Mouse (Mus musculus) embryonic fibroblast, embryonic 13.5 days (primary cell): ENCODE measurements around the gene Rpl37a. TPM values are rescaled to one million over a fixed set of nuclear protein-coding genes. Genes with fewer than 3 reads are reported as not detected.

ENCODE experiments used
- H3K27ac ChIP-seq: 2 replicates; pipeline ENCODE4 v1.5.1; 2012; ENCODE audit warnings: low read length, control low read depth, inconsistent platforms; ENCODE audit not compliant: insufficient read depth
- H3K4me1 ChIP-seq: 2 replicates; pipeline ENCODE4 v1.6.1; 2011; ENCODE audit warnings: low read length; ENCODE audit not compliant: control insufficient read depth, insufficient read depth
- H3K4me3 ChIP-seq: 2 replicates; pipeline ENCODE4 v1.5.1; 2011; ENCODE audit warnings: mild to moderate bottlenecking, control low read depth, low read length; ENCODE audit not compliant: insufficient read depth
- CTCF ChIP-seq: IDR thresholded peaks from 2 replicates; pipeline ENCODE4 v1.5.1; 2011; ENCODE audit warnings: mild to moderate bottlenecking, control low read depth, low read length, moderate library complexity, borderline replicate concordance; ENCODE audit not compliant: insufficient read depth
- POLR2A ChIP-seq: IDR thresholded peaks from 2 replicates; pipeline ENCODE4 v1.6.1; 2011; ENCODE audit warnings: low read depth, mild to moderate bottlenecking, control low read depth, low read length, moderate library complexity
- polyA plus RNA-seq: library from polyadenylated mRNA; stranded (reverse); fragments of >200 nt; gene quantifications from 2 replicates; pipeline ENCODE4 v1.2.4, GENCODE M21; 2011; ENCODE audit warnings: low read depth; ENCODE audit not compliant: missing spikeins, insufficient read length

Gene Rpl37a
- polyA plus RNA-seq, 1 experiment = 1,004 TPM

- Histone ChIP-seq H3K4me3 (no peak overlapping the region), H3K27ac (no peak overlapping the region), H3K4me1 (0 out of 2 replicates have a peak, but pooled peaks cover 8% of the 10 kb centered on the region)
- TF ChIP-seq CTCF = no peak
- no peak for TF ChIP-seq POLR2A
These were observed 42.1 kb downstream of the Rpl37a start for GRCm38 (mm10) chr1:72753211-72753610.

- peak overlapping the region; percentile 83 for H3K27ac ChIP-seq
These were observed 44.1 kb downstream of the Rpl37a start for GRCm38 (mm10) chr1:72755227-72755626.

DNA sequence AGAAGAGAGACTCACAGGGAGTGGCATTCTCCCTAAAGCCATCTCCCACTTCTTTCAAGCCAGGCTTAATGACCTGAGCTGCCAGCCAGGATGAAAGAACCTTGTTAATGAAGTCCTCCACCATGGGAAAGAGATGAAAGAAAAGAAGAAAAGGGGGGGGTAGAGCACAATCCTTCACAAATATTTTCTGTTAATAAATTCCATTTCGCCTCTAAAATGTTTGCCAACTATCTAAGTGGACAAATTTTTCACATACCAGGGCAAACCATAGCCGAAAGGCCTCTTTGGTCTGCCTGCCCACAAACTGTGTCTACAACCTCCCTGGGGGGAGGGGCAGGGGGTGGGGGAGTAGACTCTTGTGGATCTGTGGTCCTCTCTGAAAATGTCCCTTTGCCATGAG lies 44.7 kb downstream of the Rpl37a start:
- H3K4me3 ChIP-seq = no peak overlapping the region
- no peak for TF ChIP-seq CTCF
- no peak for TF ChIP-seq POLR2A
- H3K4me1 ChIP-seq = 0 out of 2 replicates have a peak, but pooled peaks cover 8% of the 10 kb centered on the region
- peak overlapping the region; percentile 83 for H3K27ac ChIP-seq

More at GRCm38 (mm10) chr1:72755227-72755626, 44.1 kb downstream of the Rpl37a start:
- no peak for TF ChIP-seq POLR2A
- no peak for TF ChIP-seq CTCF
- Histone ChIP-seq H3K4me1 (0 out of 2 replicates have a peak, but pooled peaks cover 8% of the 10 kb centered on the region), H3K4me3 (no peak overlapping the region)

DNA sequence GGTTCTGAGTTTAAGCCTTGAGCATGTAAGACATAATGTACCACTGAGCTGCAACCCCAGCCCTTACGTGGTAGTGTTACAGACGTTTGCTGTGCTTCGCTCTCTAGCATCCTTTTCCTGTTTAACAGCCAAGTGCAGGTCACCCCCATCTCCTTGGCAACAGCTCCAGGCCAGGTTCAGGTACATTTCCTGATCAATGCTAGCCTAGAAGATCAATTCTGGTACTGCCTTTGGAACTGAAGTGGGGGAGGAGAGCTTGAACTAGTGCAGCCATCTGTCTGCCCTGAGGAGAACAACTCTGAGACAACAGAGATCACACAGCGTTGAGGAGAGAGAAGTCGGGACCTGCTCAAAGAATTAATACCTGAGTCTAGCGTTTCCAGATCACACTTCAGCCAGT lies 48.7 kb downstream of the Rpl37a start:
- H3K27ac ChIP-seq = no peak overlapping the region
- H3K4me3 ChIP-seq = no peak overlapping the region
- 0 out of 2 replicates have a peak, but pooled peaks cover 8% of the 10 kb centered on the region for H3K4me1 ChIP-seq
- TF ChIP-seq POLR2A (no peak), CTCF (no peak)

Other genes starting within 250 kb of the Rpl37a start
- gene March4, start 174.4 kb upstream of the Rpl37a start, polyA plus RNA-seq = 0.11 TPM in 1 of 2 replicates, not detected in the other
- gene Smarcal1, start 128.0 kb upstream of the Rpl37a start, polyA plus RNA-seq = 24.9 and 28.0 TPM in 2 replicates
- not detected in 2 replicates for gene Ankar, start 10.7 kb upstream of the Rpl37a start, polyA plus RNA-seq
- gene Igfbp2, start 113.2 kb downstream of the Rpl37a start, polyA plus RNA-seq = 331 and 641 TPM in 2 replicates
- gene Igfbp5, start 163.6 kb downstream of the Rpl37a start, polyA plus RNA-seq = 149 and 746 TPM in 2 replicates